Mouse (Mus musculus): ENCODE data around the gene Kmt2a.

DNA sequence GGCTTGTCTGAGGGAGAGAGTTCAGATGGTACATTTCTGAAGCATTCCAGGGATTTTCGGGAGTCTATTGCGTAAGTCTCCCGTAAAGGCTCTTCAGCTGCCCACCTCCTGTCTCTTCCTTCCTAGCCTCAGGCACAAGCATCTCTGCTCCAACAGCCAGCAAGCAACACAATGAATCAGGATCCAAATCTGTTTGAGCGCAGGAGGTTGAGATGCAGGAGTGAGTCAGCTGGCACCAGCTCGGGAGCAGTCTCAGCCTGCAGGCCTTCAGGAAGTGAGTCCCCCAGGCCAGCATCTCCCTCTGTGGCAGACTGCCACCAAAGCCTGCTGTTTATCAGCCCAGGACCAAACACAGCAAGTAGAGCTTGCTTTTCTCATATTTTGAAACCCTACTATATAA is 23.9 kb upstream of the Kmt2a start:
- TF ChIP-seq TAL1 (IDR thresholded peaks at IDR 0.05; ENCODE audit: low read length) (no peak), GATA1 (IDR thresholded peaks at IDR 0.05; ENCODE audit: low read length) (no peak)
